Mouse (Mus musculus) adipocyte (in vitro differentiated cells): ENCODE results near the gene Tas2r102.

ENCODE experiments used
- DNase-seq: peaks from one replicate; pipeline ENCODE4 v3.0.0-alpha.2; 2016; ENCODE audit warnings: low spot score

Gene Tas2r102

GRCm38 (mm10) chr6:132761831-132762230, at the start of gene Tas2r102:
TSS of gene Tas2r102 (plus strand) at chr6:132762131.
- no peak for DNase-seq

- no peak for DNase-seq
These were observed 24.0 kb upstream of the Tas2r102 start, which contains the start of gene Tas2r115 for GRCm38 (mm10) chr6:132737935-132738334. TSS of gene Tas2r115 (minus strand) at chr6:132738035.

GRCm38 (mm10) chr6:132750206-132750605, 11.7 kb upstream of the Tas2r102 start:
- no peak for DNase-seq

- no peak for DNase-seq
These were observed 7.5 kb upstream of the Tas2r102 start, which contains the start of gene Tas2r124 for GRCm38 (mm10) chr6:132754430-132754829. TSS of gene Tas2r124 (plus strand) at chr6:132754730.

- no peak for DNase-seq
These were observed 16.1 kb downstream of the Tas2r102 start, which contains the start of gene Tas2r136 for GRCm38 (mm10) chr6:132778062-132778461. TSS of gene Tas2r136 (minus strand) at chr6:132778162.

- DNase-seq: no peak
These were observed 33.5 kb downstream of the Tas2r102 start for GRCm38 (mm10) chr6:132795393-132795792.

GRCm38 (mm10) chr6:132802518-132802917, 40.6 kb downstream of the Tas2r102 start, which contains the start of gene Tas2r117:
TSS of gene Tas2r117 (plus strand) at chr6:132802818.
- no peak for DNase-seq
